Mouse (Mus musculus) embryonic facial prominence, embryonic 14.5 days (tissue): ENCODE results near the gene Wdr61. TPM values are rescaled to one million over a fixed set of nuclear protein-coding genes. Genes with fewer than 3 reads are reported as not detected.

Experiments used
- microRNA-seq: library from miRNA; unstranded; fragments of <30 nt; microRNA quantifications from one replicate; pipeline ENCODE4, GENCODE M21; 2016; ENCODE audit warnings: borderline number of aligned reads
- polyA plus RNA-seq: library from polyadenylated mRNA; unstranded; fragments of >200 nt; fragmentation: Nextera tagmentation; extraction: Ambion mirVana; gene quantifications from 2 replicates; pipeline ENCODE4 v1.2.1, GENCODE M21; 2014

Wdr61 gene
- polyA plus RNA-seq, 1 experiment from 2014 or later, result 143 TPM

Small RNAs within 50 kb of the gene (microRNA-seq; reads per million reads assigned to microRNA genes)
- gene Mir5710, result not detected

Other genes starting within 250 kb of the Wdr61 start
- 7.7 and 8.3 TPM in 2 replicates for gene Dmxl2, start 232.9 kb downstream of the Wdr61 start, polyA plus RNA-seq
- not detected in 2 replicates for gene Sh2d7, start 195.5 kb downstream of the Wdr61 start, polyA plus RNA-seq
- 18.8 and 22.4 TPM in 2 replicates for gene Cib2, start 174.3 kb downstream of the Wdr61 start, polyA plus RNA-seq
- 136 and 159 TPM in 2 replicates for gene Idh3a, start 148.2 kb downstream of the Wdr61 start, polyA plus RNA-seq
- gene Acsbg1, start 72.6 kb downstream of the Wdr61 start, polyA plus RNA-seq, result 2.9 and 3.5 TPM in 2 replicates
- 14.1 and 16.1 TPM in 2 replicates for gene Dnaja4, start 35.6 kb downstream of the Wdr61 start, polyA plus RNA-seq
- gene Crabp1, start 30.2 kb upstream of the Wdr61 start, polyA plus RNA-seq, result 389 and 501 TPM in 2 replicates
- 35.8 and 40.2 TPM in 2 replicates for gene Ireb2, start 129.3 kb upstream of the Wdr61 start, polyA plus RNA-seq
- 4.8 and 5.0 TPM in 2 replicates for gene Hykk, start 182.8 kb upstream of the Wdr61 start, polyA plus RNA-seq
- gene Psma4, start 216.3 kb upstream of the Wdr61 start, polyA plus RNA-seq, result 285 and 291 TPM in 2 replicates
- 1.0 and 1.2 TPM in 2 replicates for gene AY074887, start 216.5 kb upstream of the Wdr61 start, polyA plus RNA-seq
- gene Chrna5, start 246.4 kb upstream of the Wdr61 start, polyA plus RNA-seq, result 1.1 and 1.5 TPM in 2 replicates